Mouse (Mus musculus): ENCODE data around the gene Camk2n2.

- TF ChIP-seq CTCF (conservative IDR thresholded peaks at IDR 0.05; ENCODE audit: low read length) (no peak), NANOG (IDR thresholded peaks at IDR 0.05; ENCODE audit: borderline replicate concordance, low read length) (no peak)
These were observed 2.1 kb upstream of the Camk2n2 start for GRCm38 (mm10) chr16:20623211-20623610.

All from E14TG2a.4 (cell line).